Mouse (Mus musculus) intestine, postnatal 0 days (tissue): Measurements from ENCODE around the gene Fabp6. TPM values are rescaled to one million over a fixed set of nuclear protein-coding genes. Genes with fewer than 3 reads are reported as not detected.

Experiments
- ATAC-seq: fragments of 200-750 bp; cut with Nextera tagmentation; 2 replicates; pipeline ENCODE4 v1.8.0; 2017; ENCODE audit warnings: mild to moderate bottlenecking, moderate TSS enrichment, moderate library complexity
- H3K27ac ChIP-seq: fragments of 300-500 bp; sonication (generic); 2 replicates; pipeline ENCODE4 v1.5.1; 2014; ENCODE audit warnings: mild to moderate bottlenecking, low read depth, low read length, moderate library complexity
- H3K27me3 ChIP-seq: fragments of 300-500 bp; sonication (generic); replicated peaks from 2 replicates; pipeline ENCODE4 v1.6.1; 2014; ENCODE audit warnings: low read length, mixed read lengths; ENCODE audit not compliant: control insufficient read depth, insufficient read depth
- H3K36me3 ChIP-seq: fragments of 300-500 bp; sonication (generic); 2 replicates; pipeline ENCODE4 v1.6.1; 2014; ENCODE audit warnings: mild to moderate bottlenecking, moderate library complexity; ENCODE audit not compliant: control insufficient read depth, insufficient read depth
- H3K4me1 ChIP-seq: fragments of 300-500 bp; sonication (generic); replicated peaks from 2 replicates; pipeline ENCODE4 v1.6.1; 2014; ENCODE audit warnings: antibody characterized with exemption, low read length, mixed read lengths; ENCODE audit not compliant: control insufficient read depth, insufficient read depth
- H3K4me2 ChIP-seq: fragments of 300-500 bp; sonication (generic); replicated peaks from 2 replicates; pipeline ENCODE4 v1.6.1; 2014; ENCODE audit warnings: low read depth, mild to moderate bottlenecking, moderate library complexity
- H3K4me3 ChIP-seq: fragments of 300-500 bp; sonication (generic); 2 replicates; pipeline ENCODE4 v1.5.1; 2014; ENCODE audit warnings: low read depth, low read length
- H3K9ac ChIP-seq: fragments of 300-500 bp; sonication (generic); 2 replicates; pipeline ENCODE4 v1.6.1; 2014; ENCODE audit warnings: mild to moderate bottlenecking, low read depth, low read length
- H3K9me3 ChIP-seq: fragments of 300-500 bp; sonication (generic); 2 replicates; pipeline ENCODE4 v1.6.1; 2016; ENCODE audit warnings: mixed run types; ENCODE audit not compliant: control insufficient read depth
- CTCF ChIP-seq: sonication (generic); IDR thresholded peaks from 2 replicates; pipeline ENCODE4 v1.5.1; 2016; ENCODE audit warnings: low read depth, mild to moderate bottlenecking, control low read depth, antibody characterized with exemption, moderate library complexity
- WGBS: fragments of 180-500 bp; shearing (Covaris S2); extraction: QIAGEN DNeasy Blood & Tissue Kit; methylation state at CpG from one replicate; pipeline ENCODE4 v1.1.7; 2014; 5-methylcytosine and 5-hydroxymethylcytosine counted together
- polyA plus RNA-seq: library from polyadenylated mRNA; unstranded; fragments of >200 nt; fragmentation: Nextera tagmentation; extraction: Ambion mirVana; gene quantifications from 2 replicates; pipeline ENCODE4 v1.2.1, GENCODE M21; 2015

Fabp6 gene
- polyA plus RNA-seq, 1 experiment from 2014 or later = 127 TPM

- Histone ChIP-seq H3K4me2 (no peak overlapping the region), H3K27me3 (no peaks in the 10 kb centered on the region), H3K4me3 (no peak overlapping the region), H3K4me1 (no peaks in the 10 kb centered on the region), H3K9me3 (no peaks in the 10 kb centered on the region), H3K27ac (no peak overlapping the region), H3K36me3 (no peaks in the 10 kb centered on the region), H3K9ac (no peak overlapping the region)
- 84% methylated on average over 3 of the region's 3 CpGs for WGBS
- no peak for TF ChIP-seq CTCF
- ATAC-seq = no peak
Measured at GRCm38 (mm10) chr11:43608440-43608839, 7.1 kb upstream of the Fabp6 start.

GRCm38 (mm10) chr11:43605859-43606258 lies 4.5 kb upstream of the Fabp6 start:
- H3K36me3 ChIP-seq = no peaks in the 10 kb centered on the region
- H3K9me3 ChIP-seq = no peaks in the 10 kb centered on the region
- H3K27ac ChIP-seq = no peak overlapping the region
- no peak overlapping the region for H3K4me3 ChIP-seq
- 78% methylated on average over 6 of the region's 6 CpGs for WGBS
- no peak for TF ChIP-seq CTCF
- no peak overlapping the region for H3K4me2 ChIP-seq
- no peak overlapping the region for H3K9ac ChIP-seq
- no peak for ATAC-seq
- H3K27me3 ChIP-seq = no peaks in the 10 kb centered on the region
- H3K4me1 ChIP-seq = no peaks in the 10 kb centered on the region

GRCm38 (mm10) chr11:43604891-43605290 lies 3.6 kb upstream of the Fabp6 start:
- ATAC-seq = no peak
- no peak overlapping the region for H3K27ac ChIP-seq
- H3K36me3 ChIP-seq = no peaks in the 10 kb centered on the region
- H3K27me3 ChIP-seq = no peaks in the 10 kb centered on the region
- WGBS = 89% methylated on average over 6 of the region's 6 CpGs
- no peaks in the 10 kb centered on the region for H3K9me3 ChIP-seq
- no peak for TF ChIP-seq CTCF
- no peaks in the 10 kb centered on the region for H3K4me1 ChIP-seq
- no peak overlapping the region for H3K4me2 ChIP-seq
- H3K9ac ChIP-seq = no peak overlapping the region
- no peak overlapping the region for H3K4me3 ChIP-seq

DNA sequence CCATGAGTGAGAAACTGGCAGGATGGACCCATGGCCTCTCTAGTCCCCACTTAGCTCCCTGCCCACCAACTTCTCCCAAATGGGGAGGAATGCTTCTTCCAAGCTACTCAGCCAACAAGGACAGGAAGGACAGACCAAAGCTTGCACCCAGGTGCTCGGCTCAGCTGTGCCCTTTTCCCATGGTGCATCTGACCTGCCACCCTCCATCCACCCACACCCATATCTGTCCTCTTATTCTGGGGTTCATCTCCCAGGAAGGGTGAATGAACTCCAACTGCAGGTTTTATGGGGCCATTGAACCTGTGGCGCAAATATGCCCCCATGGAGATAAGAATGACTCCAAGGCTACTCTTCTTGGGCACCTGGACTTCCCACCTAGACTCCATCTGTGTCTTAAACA lies 2.9 kb upstream of the Fabp6 start:
- no peak overlapping the region for H3K27ac ChIP-seq
- no peaks in the 10 kb centered on the region for H3K4me1 ChIP-seq
- TF ChIP-seq CTCF = no peak
- H3K4me2 ChIP-seq = no peak overlapping the region
- H3K9ac ChIP-seq = no peak overlapping the region
- H3K36me3 ChIP-seq = no peaks in the 10 kb centered on the region
- ATAC-seq = peak; percentile 31; the same call in 1 of the 2 replicates
- no peaks in the 10 kb centered on the region for H3K27me3 ChIP-seq
- no peak overlapping the region for H3K4me3 ChIP-seq
- H3K9me3 ChIP-seq = no peaks in the 10 kb centered on the region
- WGBS = 45% methylated on average over 2 of the region's 2 CpGs

GRCm38 (mm10) chr11:43589530-43590072 lies 11.7 kb downstream of the Fabp6 start:
- no peak overlapping the region for H3K4me2 ChIP-seq
- no peak overlapping the region for H3K9ac ChIP-seq
- H3K9me3 ChIP-seq = no peaks in the 10 kb centered on the region
- H3K27me3 ChIP-seq = no peaks in the 10 kb centered on the region
- no peak overlapping the region for H3K4me3 ChIP-seq
- no peak for ATAC-seq
- no peak overlapping the region for H3K27ac ChIP-seq
- peaks cover 25% of the 10 kb centered on the region; the same call in 1 of the 2 replicates for H3K36me3 ChIP-seq
- H3K4me1 ChIP-seq = no peaks in the 10 kb centered on the region
- WGBS = 57% methylated on average over 6 of the region's 6 CpGs
- no peak for TF ChIP-seq CTCF

DNA sequence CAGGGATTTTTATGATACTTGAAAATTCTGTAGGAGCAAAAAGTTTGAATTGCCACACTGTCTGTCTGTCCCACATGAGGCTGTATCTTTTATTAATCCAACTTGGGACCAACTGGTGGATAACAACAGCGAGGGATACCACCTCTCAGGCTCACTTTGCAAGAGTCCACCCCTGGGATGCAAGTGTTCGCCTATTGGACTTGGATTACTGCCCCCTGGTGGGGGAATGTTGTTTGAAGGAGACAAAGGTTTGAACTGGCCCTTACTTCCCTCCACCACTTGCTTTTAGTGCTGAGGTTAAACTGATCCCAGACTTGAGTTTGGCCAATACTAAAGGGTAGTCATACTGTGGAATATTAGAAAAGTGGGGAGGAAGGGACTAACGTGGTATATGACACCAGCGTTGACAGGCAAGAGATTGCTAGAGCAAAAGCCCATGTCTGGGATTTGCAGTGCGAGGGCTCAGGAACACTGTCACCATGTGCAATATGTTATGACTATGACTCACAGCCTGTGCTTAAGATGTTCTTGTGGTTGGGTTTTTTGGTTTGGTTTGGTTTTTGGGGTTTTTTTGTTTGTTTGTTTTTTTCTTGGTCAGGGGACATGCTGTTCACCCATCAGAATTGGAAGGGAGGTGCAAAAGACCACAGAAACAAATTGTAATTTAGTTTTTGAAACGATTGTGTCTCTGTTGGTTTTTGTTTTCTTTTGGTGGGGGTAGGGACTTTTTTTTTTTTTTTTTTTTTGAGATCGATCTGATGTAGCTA lies 14.8 kb downstream of the Fabp6 start, which contains the start of gene 4933415A04Rik:
4933415A04Rik (plus strand) TSS at position 717 of the 767 bp plus-strand sequence.
- 72% methylated on average over 7 of the region's 7 CpGs for WGBS
- no peaks in the 10 kb centered on the region for H3K27me3 ChIP-seq
- no peak within 1 kb of the TSS for H3K27ac ChIP-seq
- TF ChIP-seq CTCF = peak; percentile 85
- 0 out of 2 replicates have a peak, but pooled peaks have one; percentile 19 for ATAC-seq
- H3K9ac ChIP-seq = no peak within 1 kb of the TSS
- H3K4me2 ChIP-seq = no peak within 1 kb of the TSS
- peaks cover 36% of the 10 kb centered on the region for H3K36me3 ChIP-seq
- no peaks in the 10 kb centered on the region for H3K4me1 ChIP-seq
- H3K9me3 ChIP-seq = no peaks in the 10 kb centered on the region
- no peak within 1 kb of the TSS for H3K4me3 ChIP-seq
